Mouse (Mus musculus): ENCODE measurements around the gene Ano6.

Ano6 gene

GRCm38 (mm10) chr15:95790529-95791071 lies at the start of gene Ano6:
TSS of gene Ano6 (plus strand) at chr15:95790843.
- peak; percentile 21; the same call in 1 of the 2 replicates for TF ChIP-seq GATA4 (IDR thresholded peaks at IDR 0.05; ENCODE audit: insufficient replicate concordance, low read length)

GRCm38 (mm10) chr15:95742955-95743354 lies 47.7 kb upstream of the Ano6 start:
- no peak for TF ChIP-seq GATA4 (IDR thresholded peaks at IDR 0.05; ENCODE audit: insufficient replicate concordance, low read length)

DNA sequence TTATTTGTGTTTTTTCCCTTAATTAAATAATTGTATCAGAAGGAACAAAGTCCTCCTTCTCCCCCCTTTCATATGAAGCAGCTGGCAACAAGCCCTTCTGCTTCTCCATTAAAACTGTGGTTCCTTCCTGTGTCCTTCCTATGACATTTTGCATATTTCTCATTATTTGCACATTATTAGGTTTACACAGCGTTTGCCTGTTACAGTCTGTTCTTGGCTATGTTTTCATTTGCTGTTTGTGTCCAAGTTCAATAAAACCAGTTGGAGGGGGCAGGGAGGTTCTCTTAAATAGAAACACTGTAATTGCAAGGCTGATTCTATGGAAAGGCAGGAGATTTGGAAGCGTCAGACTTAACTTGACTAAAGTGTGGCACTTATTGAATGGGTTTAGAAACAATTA lies 46.8 kb upstream of the Ano6 start:
- no peak for TF ChIP-seq GATA4 (IDR thresholded peaks at IDR 0.05; ENCODE audit: insufficient replicate concordance, low read length)

DNA sequence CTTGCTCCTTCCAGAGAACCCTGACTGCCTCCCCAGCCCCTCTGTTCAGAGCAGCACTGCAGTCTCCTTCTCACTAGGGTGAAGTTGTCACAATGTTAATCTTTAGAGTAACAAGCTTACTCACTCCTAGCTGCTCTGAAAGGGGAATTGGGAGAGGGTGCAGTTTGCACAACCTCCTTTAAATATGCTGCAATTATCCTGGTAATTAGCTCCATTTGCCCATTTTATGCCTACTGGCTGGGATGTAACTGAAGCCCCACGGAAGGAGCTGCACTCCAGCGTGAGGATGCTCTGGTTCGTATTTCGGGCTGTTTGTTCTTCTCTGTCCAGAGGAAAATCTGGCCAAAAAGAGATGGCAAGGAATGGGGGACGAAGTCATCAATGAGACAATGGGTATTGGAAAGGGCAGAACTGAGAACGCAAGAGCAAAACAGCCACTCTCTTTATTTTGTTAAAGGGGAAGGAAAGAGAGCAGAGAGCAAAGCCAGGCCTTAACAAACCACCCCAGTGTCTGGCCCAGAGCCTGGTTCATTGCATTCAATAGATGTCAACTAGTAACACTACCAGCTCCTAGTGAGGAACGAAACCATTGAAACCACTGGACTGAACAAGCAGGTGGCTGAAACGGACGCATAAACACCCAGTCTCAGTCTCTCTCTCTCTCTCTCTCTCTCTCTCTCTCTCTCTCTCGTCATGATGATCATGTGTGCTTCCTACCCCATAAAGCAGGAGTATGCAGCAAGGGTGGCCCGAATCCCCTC lies 45.1 kb upstream of the Ano6 start:
- TF ChIP-seq GATA4 (IDR thresholded peaks at IDR 0.05; ENCODE audit: insufficient replicate concordance, low read length) = no peak

DNA sequence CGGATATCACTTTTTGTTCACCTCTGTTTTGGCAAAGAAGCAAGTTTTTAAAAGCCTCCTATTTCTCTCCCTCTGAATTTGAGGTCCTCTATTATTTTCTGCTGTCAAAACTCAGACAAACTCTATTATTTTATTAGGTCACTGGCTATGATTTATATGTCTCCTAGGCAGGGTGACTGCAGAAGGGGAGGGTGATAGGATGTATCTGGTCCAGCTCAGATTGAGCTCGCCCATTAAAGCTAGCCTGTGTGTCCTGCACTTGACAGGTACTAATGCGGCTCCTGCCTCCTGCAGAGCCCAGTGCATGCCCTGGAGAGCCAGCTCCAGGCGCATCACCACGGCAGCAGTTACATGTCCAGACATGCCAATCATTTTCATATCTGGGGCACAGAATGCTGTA lies 44.1 kb upstream of the Ano6 start:
- no peak for TF ChIP-seq GATA4 (IDR thresholded peaks at IDR 0.05; ENCODE audit: insufficient replicate concordance, low read length)

DNA sequence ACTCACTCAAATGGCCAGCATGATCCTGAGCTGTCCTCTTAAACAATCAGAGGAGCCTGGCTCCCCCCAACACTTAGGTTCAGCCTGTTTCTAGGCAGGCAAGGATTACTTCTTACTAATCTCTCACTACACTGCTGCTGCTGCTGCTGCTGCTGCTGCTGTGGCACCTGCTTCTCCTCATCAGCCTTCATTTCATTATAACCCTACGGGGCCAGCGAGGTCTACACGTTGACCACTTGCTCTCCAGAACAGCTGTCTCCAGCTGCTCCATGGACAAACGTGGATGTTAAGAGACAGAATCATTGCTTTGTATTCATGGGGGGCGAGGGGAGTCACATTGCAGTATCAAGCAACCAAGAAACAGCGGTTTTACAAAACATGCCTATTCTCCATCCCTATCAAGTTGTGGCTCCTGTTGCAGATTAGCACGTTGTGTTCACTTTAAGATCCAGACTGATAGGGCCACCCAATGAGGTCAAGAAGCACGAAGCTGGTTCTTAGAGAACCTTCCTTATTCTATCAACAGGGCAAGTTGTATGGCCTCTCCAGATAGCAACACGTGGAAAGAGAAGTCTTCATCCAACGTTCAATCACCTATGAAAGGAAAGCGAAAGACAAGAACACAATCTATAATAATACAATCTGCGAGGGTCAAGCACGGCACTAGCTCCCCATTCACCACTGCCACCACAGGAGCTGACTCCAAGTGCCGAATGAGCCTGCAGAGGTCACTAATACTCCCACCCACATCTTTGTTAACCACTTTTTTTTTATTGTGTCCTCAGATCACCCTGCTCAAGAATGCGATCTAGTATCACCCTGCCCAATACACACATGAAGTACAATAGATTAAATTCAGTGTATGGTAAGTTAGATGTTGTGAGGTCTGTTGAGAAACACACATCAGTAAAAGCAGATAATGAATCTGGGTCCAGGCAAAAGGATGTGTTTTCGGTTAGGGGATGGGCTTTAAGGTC lies 43.4 kb upstream of the Ano6 start:
- no peak for TF ChIP-seq GATA4 (IDR thresholded peaks at IDR 0.05; ENCODE audit: insufficient replicate concordance, low read length)

- TF ChIP-seq GATA4 (IDR thresholded peaks at IDR 0.05; ENCODE audit: insufficient replicate concordance, low read length) = no peak
These were observed 41.4 kb upstream of the Ano6 start for GRCm38 (mm10) chr15:95749216-95749615.

DNA sequence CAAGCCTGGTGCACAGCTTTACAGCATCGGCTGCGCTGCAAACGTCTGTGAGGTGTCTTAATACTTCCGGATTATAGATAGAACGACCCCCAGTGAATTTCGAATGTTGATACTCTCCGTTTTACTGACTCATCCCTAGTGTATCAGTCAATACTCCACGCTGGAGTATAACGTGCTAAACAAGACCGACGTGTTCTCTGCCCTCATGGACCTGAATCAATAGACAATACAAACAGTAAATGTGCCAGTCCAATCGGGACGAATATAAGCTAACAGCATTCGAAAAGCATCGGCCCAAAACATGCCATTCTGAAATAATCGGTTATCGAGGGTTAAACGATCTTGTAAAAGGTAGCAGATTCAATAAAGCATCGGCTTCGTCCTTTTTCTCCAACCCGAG lies 40.6 kb upstream of the Ano6 start:
- no peak for TF ChIP-seq GATA4 (IDR thresholded peaks at IDR 0.05; ENCODE audit: insufficient replicate concordance, low read length)

- no peak for TF ChIP-seq GATA4 (IDR thresholded peaks at IDR 0.05; ENCODE audit: insufficient replicate concordance, low read length)
These were observed 38.6 kb upstream of the Ano6 start for GRCm38 (mm10) chr15:95751832-95752676.

DNA sequence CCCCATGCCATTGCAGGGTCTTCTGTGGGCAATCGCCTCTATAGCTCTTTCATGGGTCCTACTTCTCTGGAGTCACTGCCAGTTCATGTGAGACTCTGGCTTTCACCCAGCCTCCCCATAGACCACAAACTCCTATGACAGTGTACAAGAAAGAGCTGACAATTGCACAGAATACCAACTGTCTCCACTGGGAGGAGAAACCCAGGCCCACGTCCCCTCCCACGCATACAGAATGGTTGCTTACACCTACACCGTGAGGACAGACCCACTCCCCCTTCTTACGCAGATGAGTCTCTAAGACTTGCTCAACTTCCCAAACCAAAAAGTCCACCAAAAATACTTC lies 38.0 kb upstream of the Ano6 start:
- no peak for TF ChIP-seq GATA4 (IDR thresholded peaks at IDR 0.05; ENCODE audit: insufficient replicate concordance, low read length)

DNA sequence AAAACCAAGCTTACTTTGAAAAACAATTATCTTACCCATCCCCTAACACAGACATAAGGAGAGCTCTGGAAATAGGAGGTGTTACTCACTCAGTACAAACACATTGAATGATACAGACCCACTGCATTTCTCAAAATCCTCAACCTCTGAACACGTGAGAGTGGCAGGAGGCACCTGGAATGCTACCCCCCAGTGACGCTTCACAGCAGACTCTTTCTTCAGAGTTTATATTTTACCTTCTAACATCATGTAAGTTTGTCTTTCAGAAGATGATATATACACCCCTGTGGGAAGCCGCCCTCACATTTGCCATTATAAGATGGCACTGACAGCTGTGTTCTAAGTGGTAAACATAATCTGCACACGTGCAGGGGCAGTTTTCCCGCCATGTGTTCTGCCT lies 37.6 kb upstream of the Ano6 start:
- no peak for TF ChIP-seq GATA4 (IDR thresholded peaks at IDR 0.05; ENCODE audit: insufficient replicate concordance, low read length)

DNA sequence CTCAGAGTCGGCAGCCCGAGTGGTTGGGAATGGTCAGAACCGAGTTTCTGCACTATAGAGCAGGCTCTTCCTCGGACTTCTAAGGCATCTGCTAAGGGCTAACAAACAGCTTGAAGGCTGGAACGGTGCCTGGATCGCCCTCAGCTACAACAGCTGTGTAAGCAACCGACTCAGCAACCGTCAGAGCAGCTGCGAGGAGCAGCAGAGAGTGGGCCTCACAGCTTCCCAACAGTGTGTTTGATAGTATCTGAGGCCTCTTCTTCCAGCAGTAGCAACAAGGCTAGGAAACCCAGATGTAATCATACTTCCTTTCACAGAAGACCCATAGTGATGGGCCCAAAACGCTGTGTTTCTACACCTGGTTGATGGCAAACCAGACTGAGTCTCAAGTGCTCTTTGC lies 33.5 kb upstream of the Ano6 start:
- TF ChIP-seq GATA4 (IDR thresholded peaks at IDR 0.05; ENCODE audit: insufficient replicate concordance, low read length) = no peak

DNA sequence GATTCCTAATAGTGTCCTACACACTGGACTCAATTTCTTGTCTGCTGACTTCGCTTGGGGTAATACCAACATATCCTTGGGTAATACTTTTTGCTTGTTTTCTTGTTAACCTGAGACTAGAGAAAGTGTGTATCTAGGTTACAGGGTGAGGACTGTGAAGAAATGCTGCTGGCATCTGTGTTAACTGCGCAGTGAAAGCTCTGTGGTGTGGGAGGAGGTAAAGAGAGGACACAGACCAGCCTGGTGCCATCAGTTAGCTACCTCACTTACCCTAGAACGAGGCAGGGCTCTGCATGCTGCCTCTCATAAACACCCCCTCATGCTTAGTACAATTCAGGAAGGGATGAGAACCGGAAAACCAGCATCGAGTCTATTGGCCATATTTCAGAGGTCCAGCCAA lies 32.6 kb upstream of the Ano6 start:
- TF ChIP-seq GATA4 (IDR thresholded peaks at IDR 0.05; ENCODE audit: insufficient replicate concordance, low read length) = no peak

DNA sequence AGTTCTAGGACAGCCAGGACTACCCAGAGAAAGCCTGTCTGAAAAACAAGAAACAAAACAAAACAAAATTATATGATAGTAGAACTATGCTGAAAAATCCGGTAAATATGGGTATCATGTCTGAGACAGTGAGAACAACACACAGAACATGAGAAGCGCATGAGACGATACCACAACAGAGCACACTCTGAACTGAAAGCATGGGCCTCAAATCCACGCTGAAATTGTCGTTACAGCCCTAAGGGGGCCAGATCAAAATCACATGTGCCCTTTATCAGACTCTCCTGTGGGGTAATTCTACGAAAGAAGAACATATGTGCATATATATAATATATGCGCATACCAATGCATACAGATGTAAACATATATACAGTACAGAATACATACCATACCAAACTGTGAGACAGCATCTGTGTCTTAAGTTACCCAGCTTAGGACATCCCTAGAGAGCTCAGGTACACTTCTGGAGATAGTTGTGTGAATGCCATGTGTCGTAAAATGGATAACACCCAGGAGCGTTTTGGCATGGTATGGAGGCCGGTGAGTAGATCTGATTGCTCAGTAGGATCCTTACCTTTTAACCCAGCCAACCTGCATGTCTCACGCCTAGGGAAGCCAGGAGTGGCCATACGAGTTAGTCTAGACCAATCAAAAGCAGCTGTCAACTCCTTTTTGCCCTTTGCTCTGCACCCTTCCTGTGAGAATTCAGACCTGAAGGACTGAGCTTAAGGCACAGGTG lies 31.8 kb upstream of the Ano6 start:
- TF ChIP-seq GATA4 (IDR thresholded peaks at IDR 0.05; ENCODE audit: insufficient replicate concordance, low read length) = no peak
